ENCODE assay signal across 18 mouse cellular contexts in the genomic region with DNA sequence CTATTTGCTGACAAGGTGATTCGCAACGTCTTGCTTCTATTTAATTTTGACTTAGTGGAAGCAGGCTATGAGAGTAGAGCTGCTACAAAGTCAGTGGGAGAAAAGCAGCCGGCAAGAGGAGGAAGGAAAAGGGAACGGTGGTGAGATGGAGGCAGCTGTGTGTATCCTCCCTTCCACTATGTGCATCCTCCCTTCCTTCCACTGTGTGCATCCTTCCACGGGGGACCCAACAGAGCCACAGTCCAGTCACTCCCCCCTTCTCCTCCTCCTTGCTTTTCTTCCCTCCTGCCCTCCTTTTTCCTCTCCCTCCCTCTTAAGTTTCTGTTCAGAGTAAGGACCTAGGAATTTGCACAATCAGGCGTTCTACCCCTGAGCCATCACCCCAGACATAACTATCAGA. TPM values are rescaled to one million over a fixed set of nuclear protein-coding genes. Genes with fewer than 3 reads are reported as not detected.
A peak's percentile ranks its signal among the peaks of the same experiment; 100 is the strongest.
DNase-seq lines count a peak whose midpoint lies in the region; ATAC-seq and TF ChIP-seq lines count a peak whose summit lies in the region.
"Had no signal": no experiment of that assay in that cellular context is flagged by ENCODE, and none has a peak within 500 bp of the region (broad histone marks: within the 10 kb centered on the region; RNA-seq: fewer than 3 reads in every experiment).

No protein-coding gene starts in this region.

- no peak for TF ChIP-seq CTCF in left cerebral cortex, adult 2 months (IDR thresholded peaks at IDR 0.05)

- DNase-seq in heart, adult 11 months = peak; percentile 89
- DNase-seq in heart, postnatal 10 days = no peak
- DNase-seq in kidney, postnatal 25 days = no peak
- DNase-seq in left cerebral cortex, adult 2 months (ENCODE audit: extremely low spot score in 1 of 2, low spot score in 2 of 2) = no peak
- DNase-seq in left cerebral cortex, adult 18-20 months (ENCODE audit: low spot score in 2 of 2) = no peak
- DNase-seq: adrenal gland, postnatal 14 days; gastrocnemius, postnatal 10 days; heart, adult 2 months had no signal

- no peak overlapping the region for H3K4me2 ChIP-seq in kidney, embryonic 15.5 days
- H3K4me2 ChIP-seq: forebrain, embryonic 15.5 days; hindbrain, embryonic 12.5 days had no signal

- H3K27me3 ChIP-seq in kidney, embryonic 15.5 days = no peaks in the 10 kb centered on the region
- H3K27me3 ChIP-seq: CH12.LX; forebrain, embryonic 15.5 days; hindbrain, embryonic 12.5 days; Patski had no signal

- H3K9ac ChIP-seq in kidney, embryonic 15.5 days = no peak overlapping the region
- H3K9ac ChIP-seq: forebrain, embryonic 15.5 days; hindbrain, embryonic 12.5 days had no signal

- no peaks in the 10 kb centered on the region for H3K9me3 ChIP-seq in kidney, embryonic 15.5 days (replicated peaks)
- H3K9me3 ChIP-seq: forebrain, embryonic 10.5 days; forebrain, embryonic 15.5 days; hindbrain, embryonic 12.5 days had no signal

- no peaks in the 10 kb centered on the region for H3K36me3 ChIP-seq in kidney, embryonic 15.5 days
- H3K36me3 ChIP-seq: forebrain, embryonic 10.5 days; forebrain, embryonic 15.5 days; hindbrain, embryonic 12.5 days had no signal

- H3K4me3 ChIP-seq in kidney, embryonic 15.5 days (replicated peaks) = no peak overlapping the region
- H3K4me3 ChIP-seq in left cerebral cortex, adult 2 months = no peak overlapping the region
- H3K4me3 ChIP-seq: erythroblast, embryonic 14.5 days; forebrain, embryonic 10.5 days; forebrain, embryonic 15.5 days; heart, adult 2 months; hindbrain, embryonic 12.5 days had no signal

- peaks cover 52% of the 10 kb centered on the region for H3K4me1 ChIP-seq in kidney, embryonic 15.5 days

- peak; percentile 54; the same call in 1 of the 2 replicates for ATAC-seq in kidney, embryonic 15.5 days (replicated peaks; ENCODE audit: low FRiP score)
- ATAC-seq: activated CD4-positive, CD25-positive, alpha-beta regulatory T cell, adult 4 months; forebrain, embryonic 15.5 days; hindbrain, embryonic 16.5 days; inflammation-experienced regulatory T-cells, adult 6 months; Patski had no signal

- 47% methylated on average over 6 of the region's 6 CpGs for WGBS in kidney, embryonic 15.5 days

- intact Hi-C loops in heart, postnatal 10 days (cut with DNase I) = no loop called here
- intact Hi-C loops in left cerebral cortex, adult 2 months (cut with DNase I) = no loop called here

- no peak overlapping the region for H3K27ac ChIP-seq in kidney, embryonic 15.5 days
- peak overlapping the region; percentile 53; the same call in 1 of the 2 replicates for H3K27ac ChIP-seq in left cerebral cortex, adult 2 months
- H3K27ac ChIP-seq: forebrain, embryonic 10.5 days; forebrain, embryonic 15.5 days; heart, adult 2 months; hindbrain, embryonic 12.5 days had no signal

RNA-seq across cellular contexts. Expression of a gene that starts 21.7 kb away (rescaled TPM):
- total RNA-seq in heart, postnatal 10 days (2021) = 10 to 100 TPM; 43.1 to 46.3 TPM
- 24.0 and 25.2 TPM in 2 replicates for polyA plus RNA-seq in kidney, embryonic 15.5 days (2015; fragmentation: Nextera tagmentation; extraction: Ambion mirVana)
- 10 to 100 TPM; 75.0 TPM for total RNA-seq in left cerebral cortex, adult 2 months (2021)
- total RNA-seq in left cerebral cortex, adult 18-20 months (2021) = 10 to 100 TPM; 69.3 to 74.4 TPM
- polyA plus RNA-seq: erythroblast, embryonic 14.5 days had no signal
